Mouse (Mus musculus) small intestine, adult 2 months (tissue): ENCODE data around the gene Mlx. TPM values are rescaled to one million over a fixed set of nuclear protein-coding genes. Genes with fewer than 3 reads are reported as not detected.

Experiments
- H3K27ac ChIP-seq: fragments of 200-500 bp; 2 replicates; pipeline ENCODE4 v1.5.1; 2012; ENCODE audit warnings: low read depth, low read length, control low read depth, inconsistent platforms; ENCODE audit not compliant: insufficient read depth
- H3K27me3 ChIP-seq: fragments of 200-500 bp; 2 replicates; pipeline ENCODE4 v1.6.1; 2012; ENCODE audit warnings: mild to moderate bottlenecking, moderate library complexity, low read length, inconsistent platforms; ENCODE audit not compliant: control insufficient read depth, insufficient read depth
- H3K36me3 ChIP-seq: fragments of 200-500 bp; 2 replicates; pipeline ENCODE4 v1.6.1; 2012; ENCODE audit warnings: mild to moderate bottlenecking, low read length, control low read depth, inconsistent platforms; ENCODE audit not compliant: control insufficient read depth, insufficient read depth
- H3K4me1 ChIP-seq: fragments of 200-500 bp; 2 replicates; pipeline ENCODE4 v1.6.1; 2012; ENCODE audit warnings: low read length, inconsistent platforms, mixed read lengths; ENCODE audit not compliant: control insufficient read depth, insufficient read depth, insufficient read length
- H3K4me3 ChIP-seq: fragments of 200-500 bp; 2 replicates; pipeline ENCODE4 v1.5.1; 2012; ENCODE audit warnings: low read depth, mild to moderate bottlenecking, control low read depth, inconsistent platforms, low read length, moderate library complexity
- CTCF ChIP-seq: fragments of 200-500 bp; IDR thresholded peaks from 2 replicates; pipeline ENCODE4 v1.5.1; 2012; ENCODE audit warnings: low read depth, mild to moderate bottlenecking, control low read depth, inconsistent platforms, low read length, moderate library complexity, mixed read lengths; ENCODE audit not compliant: insufficient replicate concordance, insufficient read length; ENCODE audit errors: extremely low read depth
- POLR2A ChIP-seq: fragments of 200-500 bp; IDR thresholded peaks from 2 replicates; pipeline ENCODE4 v1.6.1; 2012; ENCODE audit warnings: low read depth, mild to moderate bottlenecking, control low read depth, inconsistent platforms, low read length, moderate library complexity
- WGBS: fragments of 180-500 bp; shearing (Covaris S2); methylation state at CpG from one replicate; pipeline ENCODE4 v1.1.7; 2018; 5-methylcytosine and 5-hydroxymethylcytosine counted together
- polyA plus RNA-seq: library from polyadenylated mRNA; depleted of rRNA; stranded (reverse); fragments of >200 nt; gene quantifications from 2 replicates; pipeline ENCODE4 v1.2.3, GENCODE M21; 2012; rRNA removed

Mlx gene
- 54.1 and 100 TPM in 2 replicates for polyA plus RNA-seq

GRCm38 (mm10) chr11:101086756-101087681 is at the start of gene Mlx:
Gene Mlx, plus strand, starts transcription at chr11:101087277.
- no peaks in the 10 kb centered on the region for H3K27me3 ChIP-seq
- H3K4me1 ChIP-seq, result peaks cover 27% of the 10 kb centered on the region
- H3K4me3 ChIP-seq, result peak within 1 kb of the TSS; percentile 74
- peak within 1 kb of the TSS; percentile 94 for H3K27ac ChIP-seq
- TF ChIP-seq POLR2A, result peak; percentile 82
- TF ChIP-seq CTCF, result no peak
- peaks cover 35% of the 10 kb centered on the region for H3K36me3 ChIP-seq
- WGBS, result 2% methylated on average over 49 of the region's 52 CpGs

- H3K4me1 ChIP-seq, result peaks cover 3% of the 10 kb centered on the region; the same call in 1 of the 2 replicates
- WGBS, result 88% methylated on average over 10 of the region's 10 CpGs
- TF ChIP-seq CTCF (no peak), POLR2A (no peak)
- H3K36me3 ChIP-seq, result peaks cover 52% of the 10 kb centered on the region
- H3K27me3 ChIP-seq, result no peaks in the 10 kb centered on the region
- no peak overlapping the region for H3K4me3 ChIP-seq
- H3K27ac ChIP-seq, result no peak overlapping the region
These were observed 49.3 kb upstream of the Mlx start for GRCm38 (mm10) chr11:101037795-101038194.

- H3K4me1 ChIP-seq, result no peaks in the 10 kb centered on the region; the same call in 1 of the 2 replicates
- H3K27me3 ChIP-seq, result no peaks in the 10 kb centered on the region
- H3K36me3 ChIP-seq, result peaks cover 55% of the 10 kb centered on the region
- TF ChIP-seq CTCF (no peak), POLR2A (no peak)
- WGBS, result 93% methylated on average over 4 of the region's 4 CpGs
- no peak overlapping the region for H3K4me3 ChIP-seq
- H3K27ac ChIP-seq, result no peak overlapping the region
These were observed 41.3 kb upstream of the Mlx start for GRCm38 (mm10) chr11:101045826-101046225.

GRCm38 (mm10) chr11:101046440-101046839 is 40.6 kb upstream of the Mlx start:
- Histone ChIP-seq H3K4me3 (no peak overlapping the region), H3K27ac (no peak overlapping the region), H3K27me3 (no peaks in the 10 kb centered on the region), H3K36me3 (peaks cover 54% of the 10 kb centered on the region), H3K4me1 (no peaks in the 10 kb centered on the region; the same call in 1 of the 2 replicates)
- 65% methylated on average over 9 of the region's 9 CpGs for WGBS
- TF ChIP-seq CTCF, result no peak

GRCm38 (mm10) chr11:101047502-101047901 is 39.6 kb upstream of the Mlx start:
- Histone ChIP-seq H3K27me3 (no peaks in the 10 kb centered on the region), H3K4me1 (peaks cover under 1% of the 10 kb centered on the region; the same call in 1 of the 2 replicates), H3K36me3 (peaks cover 51% of the 10 kb centered on the region), H3K27ac (no peak overlapping the region), H3K4me3 (no peak overlapping the region)
- TF ChIP-seq POLR2A (no peak), CTCF (no peak)
- 91% methylated on average over 3 of the region's 3 CpGs for WGBS

GRCm38 (mm10) chr11:101050359-101050758 is 36.7 kb upstream of the Mlx start:
- TF ChIP-seq CTCF (no peak), POLR2A (no peak)
- Histone ChIP-seq H3K27me3 (no peaks in the 10 kb centered on the region), H3K36me3 (peaks cover 28% of the 10 kb centered on the region), H3K4me1 (peaks cover 17% of the 10 kb centered on the region), H3K27ac (no peak overlapping the region), H3K4me3 (no peak overlapping the region)
- WGBS, result 88% methylated on average over 9 of the region's 9 CpGs

- Histone ChIP-seq H3K4me1 (peaks cover 22% of the 10 kb centered on the region), H3K36me3 (peaks cover 25% of the 10 kb centered on the region), H3K4me3 (no peak overlapping the region), H3K27me3 (no peaks in the 10 kb centered on the region), H3K27ac (no peak overlapping the region)
- WGBS, result 91% methylated on average over 6 of the region's 6 CpGs
- TF ChIP-seq CTCF, result no peak
- no peak for TF ChIP-seq POLR2A
These were observed 36.0 kb upstream of the Mlx start for GRCm38 (mm10) chr11:101051051-101051493.
